Mouse (Mus musculus): ENCODE data around the gene Pdik1l. TPM values are rescaled to one million over a fixed set of nuclear protein-coding genes. Genes with fewer than 3 reads are reported as not detected.

Gene Pdik1l
- total and polyA plus RNA-seq, 3 experiments = 12.1 to 14.6 (median 13.7) TPM

DNA sequence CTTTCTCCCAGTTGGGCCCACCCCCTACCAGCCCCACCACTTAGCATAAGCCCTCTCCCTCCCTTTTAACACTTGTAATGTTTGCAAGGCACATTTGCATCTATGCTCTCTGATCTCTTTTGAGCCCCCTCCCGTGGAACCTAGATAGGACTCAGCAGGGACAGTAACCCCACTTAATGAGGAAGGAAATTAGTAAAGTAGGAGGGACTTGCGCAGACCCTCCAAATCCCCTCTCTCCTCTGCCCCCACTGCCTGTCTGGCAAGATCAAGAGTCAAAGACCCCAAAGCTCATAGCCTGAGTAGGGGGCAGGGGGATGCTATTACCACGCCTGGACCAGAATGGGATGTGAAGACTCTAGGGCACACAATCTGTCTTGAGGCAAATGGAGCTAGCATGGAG is 32.9 kb downstream of the Pdik1l start:
- Histone ChIP-seq H3K9me3 (replicated peaks; ENCODE audit: low read length) (peaks cover 12% of the 10 kb centered on the region), H3K4me2 (ENCODE audit: insufficient read depth, low read depth, poor library complexity, severe bottlenecking) (no peak overlapping the region), H3K9ac (ENCODE audit: insufficient read depth, low read depth) (no peak overlapping the region), H3K79me2 (replicated peaks; ENCODE audit: control insufficient read depth, extremely low read depth, insufficient read depth, poor library complexity, severe bottlenecking) (no peaks in the 10 kb centered on the region), H3K36me3 (replicated peaks in 1 of 2; ENCODE audit: control insufficient read depth in 1 of 2, insufficient read depth in 1 of 2, low read length in 1 of 2) (no peaks in the 10 kb centered on the region), H3K4me1 (ENCODE audit: control insufficient read depth in 1 of 2, insufficient read depth in 2 of 2) (peaks cover 1 to 3% of the 10 kb centered on the region in 2 experiments; a peak in 3 of 4 replicates), H3K27me3 (replicated peaks) (peaks cover 50% of the 10 kb centered on the region), H3K27ac (ENCODE audit: insufficient read depth, low read depth) (no peak overlapping the region), H3K4me3 (replicated peaks in 1 of 3; ENCODE audit: low read depth in 2 of 3, low read length in 2 of 3, poor library complexity in 1 of 3) (no peak overlapping the region)
- dilution Hi-C loops (cut with MboI; ENCODE audit: extremely low pct_ligation_motif_present, extremely low pct_unique_long_range_greater_than_20kb, low sequenced_read_pairs) (no loop called here), in situ Hi-C loops (cut with MboI; ENCODE audit: low pct_ligation_motif_present, low pct_unique_long_range_greater_than_20kb, low sequenced_read_pairs) (loop anchor here (25.0 kb wide), 1 partner anchor 232 kb away; the partner anchor contains the start of gene Paqr7)
- TF ChIP-seq RCOR1 (conservative IDR thresholded peaks at IDR 0.05; ENCODE audit: low read depth, low read length) (no peak), KAT2A (IDR thresholded peaks at IDR 0.05; ENCODE audit: insufficient replicate concordance, low read length) (no peak), NELFE (IDR thresholded peaks at IDR 0.05; ENCODE audit: low read depth, low read length) (no peak), SIN3A (IDR thresholded peaks at IDR 0.05; ENCODE audit: low read length) (no peak), MAX (IDR thresholded peaks at IDR 0.05; ENCODE audit: low read length) (no peak), PAX5 (IDR thresholded peaks at IDR 0.05; ENCODE audit: low read length) (no peak), USF1 (IDR thresholded peaks at IDR 0.05; ENCODE audit: low read depth, low read length) (no peak)
- no peak for DNase-seq (ENCODE audit: extremely low read depth)

DNA sequence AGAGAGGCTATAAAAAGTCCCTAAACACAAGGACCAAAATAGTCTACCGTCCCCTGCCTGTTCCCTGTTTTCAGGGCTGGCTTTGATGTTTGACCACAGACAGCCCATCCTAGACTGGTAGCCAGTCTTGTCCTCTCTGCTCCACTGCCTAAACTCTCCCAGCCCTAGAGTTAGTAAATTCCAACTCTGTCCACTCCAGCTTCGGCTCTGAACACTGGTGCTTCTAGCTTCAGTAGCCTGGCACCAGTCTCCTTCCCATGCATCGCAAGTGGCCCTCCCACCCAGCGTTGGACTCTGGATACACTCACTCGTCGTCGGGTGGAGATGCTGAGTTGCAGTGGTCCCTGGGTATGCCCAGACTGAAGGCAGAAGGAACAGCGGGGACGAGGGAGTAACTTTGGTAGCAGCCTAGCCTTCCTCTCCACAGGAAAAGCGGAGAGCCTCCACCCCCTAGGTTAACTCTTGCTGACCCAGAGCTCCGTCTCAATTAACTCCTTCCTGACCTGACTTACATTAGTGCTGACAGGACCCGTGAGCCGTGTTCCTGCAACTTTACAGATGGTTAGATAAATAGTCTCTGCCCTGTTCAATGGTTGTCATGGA is 33.9 kb downstream of the Pdik1l start, which contains the start of gene Grrp1:
Gene Grrp1 (minus strand): TSS at position 385 of the 603 bp plus-strand sequence.
- H3K4me2 ChIP-seq (ENCODE audit: insufficient read depth, low read depth, poor library complexity, severe bottlenecking) = no peak within 1 kb of the TSS
- in situ Hi-C loops (cut with MboI; ENCODE audit: low pct_ligation_motif_present, low pct_unique_long_range_greater_than_20kb, low sequenced_read_pairs) = loop anchor here (25.0 kb wide), 1 partner anchor 233 kb away; the partner anchor contains the start of gene Paqr7
- no peak within 1 kb of the TSS for H3K27ac ChIP-seq (ENCODE audit: insufficient read depth, low read depth)
- no peaks in the 10 kb centered on the region for H3K36me3 ChIP-seq (replicated peaks in 1 of 2; ENCODE audit: control insufficient read depth in 1 of 2, insufficient read depth in 1 of 2, low read length in 1 of 2)
- TF ChIP-seq GABPA (IDR thresholded peaks at IDR 0.05; ENCODE audit: insufficient replicate concordance, low read depth, low read length) = no peak
- TF ChIP-seq NELFE (IDR thresholded peaks at IDR 0.05; ENCODE audit: low read depth, low read length) = no peak
- TF ChIP-seq CHD2 (IDR thresholded peaks at IDR 0.05; ENCODE audit: low read length) = no peak
- TF ChIP-seq TBP (conservative IDR thresholded peaks at IDR 0.05; ENCODE audit: low read depth, low read length) = no peak
- TF ChIP-seq EP300 (IDR thresholded peaks at IDR 0.05; ENCODE audit: low read length) = no peak
- TF ChIP-seq ETS1 (conservative IDR thresholded peaks at IDR 0.05; ENCODE audit: low read depth, low read length) = no peak
- no peak for TF ChIP-seq USF1 (IDR thresholded peaks at IDR 0.05; ENCODE audit: low read depth, low read length)
- TF ChIP-seq CHD1 (IDR thresholded peaks at IDR 0.05; ENCODE audit: low read depth, low read length) = no peak
- TF ChIP-seq CTCF (conservative IDR thresholded peaks at IDR 0.05 in 1 of 2, IDR thresholded peaks at IDR 0.05 in 1 of 2; ENCODE audit: low read depth in 2 of 2, low read length in 2 of 2) = no peak
- no peak for TF ChIP-seq JUND (conservative IDR thresholded peaks at IDR 0.05; ENCODE audit: low read depth, low read length)
- TF ChIP-seq IRF4 (IDR thresholded peaks at IDR 0.05; ENCODE audit: low read depth, low read length) = no peak
- no peak for TF ChIP-seq ZNF384 (IDR thresholded peaks at IDR 0.05; ENCODE audit: low read depth, low read length)
- TF ChIP-seq ELF1 (IDR thresholded peaks at IDR 0.05; ENCODE audit: low read depth, low read length) = no peak
- TF ChIP-seq MYC (IDR thresholded peaks at IDR 0.05; ENCODE audit: low read depth, low read length) = no peak
- no peak for TF ChIP-seq SMC3 (IDR thresholded peaks at IDR 0.05; ENCODE audit: low read depth, low read length)
- no peak for TF ChIP-seq E2F4 (IDR thresholded peaks at IDR 0.05; ENCODE audit: insufficient replicate concordance, low read depth, low read length)
- TF ChIP-seq RAD21 (IDR thresholded peaks at IDR 0.05; ENCODE audit: low read depth, low read length) = no peak
- no peak for TF ChIP-seq MXI1 (IDR thresholded peaks at IDR 0.05; ENCODE audit: low read depth, low read length)
- no peak for TF ChIP-seq MAZ (IDR thresholded peaks at IDR 0.05; ENCODE audit: low read depth, low read length)
- dilution Hi-C loops (cut with MboI; ENCODE audit: extremely low pct_ligation_motif_present, extremely low pct_unique_long_range_greater_than_20kb, low sequenced_read_pairs) = no loop called here
- peaks cover 3 to 5% of the 10 kb centered on the region in 2 experiments; a peak in 3 of 4 replicates for H3K4me1 ChIP-seq (ENCODE audit: control insufficient read depth in 1 of 2, insufficient read depth in 2 of 2)
- H3K4me3 ChIP-seq (replicated peaks in 1 of 3; ENCODE audit: low read depth in 2 of 3, low read length in 2 of 3, poor library complexity in 1 of 3) = no peak within 1 kb of the TSS
- H3K9me3 ChIP-seq (replicated peaks; ENCODE audit: low read length) = peaks cover 12% of the 10 kb centered on the region
- H3K79me2 ChIP-seq (replicated peaks; ENCODE audit: control insufficient read depth, extremely low read depth, insufficient read depth, poor library complexity, severe bottlenecking) = no peaks in the 10 kb centered on the region
- no peak within 1 kb of the TSS for H3K9ac ChIP-seq (ENCODE audit: insufficient read depth, low read depth)
- H3K27me3 ChIP-seq (replicated peaks) = peaks cover 60% of the 10 kb centered on the region
- no peak for DNase-seq (ENCODE audit: extremely low read depth)

Measured in CH12.LX (cell line).